Mouse (Mus musculus) olfactory bulb, adult 2 months (tissue): ENCODE results near the gene Insig2. TPM values are rescaled to one million over a fixed set of nuclear protein-coding genes. Genes with fewer than 3 reads are reported as not detected.

Experiments used
- H3K27ac ChIP-seq: fragments of 200-500 bp; 2 replicates; pipeline ENCODE4 v1.5.1; 2012; ENCODE audit warnings: low read depth, low read length; ENCODE audit not compliant: insufficient read depth
- H3K4me1 ChIP-seq: fragments of 200-500 bp; 2 replicates; pipeline ENCODE4 v1.6.1; 2012; ENCODE audit warnings: low read length; ENCODE audit not compliant: control insufficient read depth, insufficient read depth
- H3K4me3 ChIP-seq: fragments of 200-500 bp; 2 replicates; pipeline ENCODE4 v1.5.1; 2012; ENCODE audit warnings: mild to moderate bottlenecking, low read depth, low read length, moderate library complexity; ENCODE audit not compliant: insufficient read depth
- CTCF ChIP-seq: fragments of 200-500 bp; IDR thresholded peaks from 2 replicates; pipeline ENCODE4 v1.5.1; 2012; ENCODE audit warnings: low read depth, mild to moderate bottlenecking, low read length, moderate library complexity; ENCODE audit not compliant: insufficient read depth
- POLR2A ChIP-seq: fragments of 200-500 bp; IDR thresholded peaks from 2 replicates; pipeline ENCODE4 v1.6.1; 2012; ENCODE audit warnings: mild to moderate bottlenecking, low read depth, low read length, moderate library complexity; ENCODE audit not compliant: insufficient read depth
- WGBS: fragments of 180-500 bp; shearing (Covaris S2); methylation state at CpG from one replicate; pipeline ENCODE4 v1.1.7; 2018; 5-methylcytosine and 5-hydroxymethylcytosine counted together
- polyA plus RNA-seq: library from polyadenylated mRNA; stranded (reverse); fragments of >200 nt; gene quantifications from 2 replicates; pipeline ENCODE4 v1.2.4, GENCODE M21; 2012; ENCODE audit warnings: low replicate concordance; ENCODE audit not compliant: missing spikeins, insufficient read depth, insufficient read length

Gene Insig2
- polyA plus RNA-seq, 1 experiment = not detected

DNA sequence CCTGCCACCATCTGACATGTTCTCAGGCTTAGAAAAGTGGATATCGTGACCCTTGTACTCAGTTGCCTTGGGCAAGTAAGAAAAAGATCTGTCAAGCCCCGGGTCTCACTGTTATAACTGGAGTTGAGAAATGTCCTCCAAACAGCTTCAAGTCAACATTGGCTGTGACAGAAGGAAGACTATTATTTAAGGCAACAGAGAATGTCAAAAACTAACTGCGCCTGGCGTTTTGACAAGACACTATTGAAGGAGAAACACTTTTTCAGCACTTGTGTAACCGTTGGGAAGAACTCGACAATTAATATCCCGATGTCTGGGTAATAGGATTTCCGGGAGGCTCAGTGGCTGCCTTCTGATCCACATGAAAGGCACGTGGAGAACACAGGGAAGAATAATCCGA lies 41.5 kb downstream of the Insig2 start:
- 79% methylated on average over 10 of the region's 10 CpGs for WGBS
- Histone ChIP-seq H3K27ac (no peak overlapping the region), H3K4me1 (no peaks in the 10 kb centered on the region), H3K4me3 (no peak overlapping the region)
- TF ChIP-seq POLR2A (no peak), CTCF (no peak)

DNA sequence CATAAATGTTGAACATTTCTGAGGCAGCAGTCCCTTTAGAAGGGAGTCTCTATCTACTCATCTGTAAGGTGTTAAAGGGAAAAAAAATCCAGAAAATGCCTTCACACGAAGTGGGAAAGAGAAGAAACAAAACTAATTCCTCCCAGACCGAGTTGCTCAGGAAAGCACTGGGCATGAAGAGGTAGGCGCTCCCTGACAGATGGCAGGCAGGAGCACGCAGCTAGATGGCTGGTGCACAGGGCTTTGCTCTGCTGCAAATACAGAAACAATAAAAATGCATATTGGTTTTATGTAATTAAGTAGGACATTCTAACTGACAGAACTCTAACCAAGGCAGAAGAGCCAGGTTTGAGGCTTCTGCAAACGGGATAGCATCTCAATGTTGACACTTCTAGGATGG lies 42.0 kb downstream of the Insig2 start:
- H3K27ac ChIP-seq = no peak overlapping the region
- WGBS = 74% methylated on average over 5 of the region's 5 CpGs
- TF ChIP-seq POLR2A (no peak), CTCF (no peak)
- H3K4me3 ChIP-seq = no peak overlapping the region
- no peaks in the 10 kb centered on the region for H3K4me1 ChIP-seq

DNA sequence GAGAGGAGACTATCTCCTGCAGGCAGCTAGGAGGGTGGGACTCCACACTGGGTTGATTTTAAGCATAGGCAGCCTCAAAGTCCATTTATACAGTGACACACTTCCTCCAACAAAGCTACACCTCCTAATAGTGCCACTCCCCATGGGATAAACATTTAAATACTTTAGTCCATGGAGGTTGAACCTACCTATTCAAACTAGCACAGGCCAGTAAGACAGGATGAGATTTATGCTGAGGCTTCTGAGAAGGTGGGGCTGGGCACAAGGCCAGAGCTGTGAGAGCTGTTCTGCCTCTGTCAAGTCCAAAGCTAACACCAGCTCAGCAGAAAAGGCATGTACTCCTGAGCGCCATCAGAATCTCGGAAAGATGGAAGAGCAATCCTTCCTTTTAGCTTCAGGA lies 48.2 kb downstream of the Insig2 start:
- WGBS = 90% methylated on average over 2 of the region's 2 CpGs
- H3K4me3 ChIP-seq = no peak overlapping the region
- H3K4me1 ChIP-seq = no peaks in the 10 kb centered on the region
- no peak for TF ChIP-seq CTCF
- TF ChIP-seq POLR2A = no peak
- H3K27ac ChIP-seq = no peak overlapping the region

DNA sequence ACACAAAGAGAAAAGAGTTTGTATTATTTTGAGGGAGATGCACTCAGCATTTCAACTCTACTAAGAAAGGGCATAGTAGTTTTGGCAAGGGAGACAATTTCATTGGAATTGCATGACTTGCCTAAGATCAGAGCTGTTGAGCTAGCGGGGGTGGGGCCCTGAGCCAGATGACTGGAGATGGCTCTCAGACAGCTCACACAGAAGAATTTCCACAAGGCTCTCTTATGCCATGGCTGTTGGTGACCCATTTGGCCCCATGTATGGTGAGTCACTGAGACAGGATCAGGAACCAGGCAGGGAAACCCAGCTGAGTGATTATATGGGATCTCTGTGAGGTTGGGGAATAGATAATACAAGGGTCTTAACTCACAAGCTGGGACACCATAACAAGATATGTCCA lies 51.9 kb downstream of the Insig2 start:
- Histone ChIP-seq H3K4me1 (no peaks in the 10 kb centered on the region), H3K27ac (no peak overlapping the region), H3K4me3 (no peak overlapping the region)
- TF ChIP-seq POLR2A (no peak), CTCF (no peak)
- 77% methylated on average over 1 of the region's 1 CpGs for WGBS

DNA sequence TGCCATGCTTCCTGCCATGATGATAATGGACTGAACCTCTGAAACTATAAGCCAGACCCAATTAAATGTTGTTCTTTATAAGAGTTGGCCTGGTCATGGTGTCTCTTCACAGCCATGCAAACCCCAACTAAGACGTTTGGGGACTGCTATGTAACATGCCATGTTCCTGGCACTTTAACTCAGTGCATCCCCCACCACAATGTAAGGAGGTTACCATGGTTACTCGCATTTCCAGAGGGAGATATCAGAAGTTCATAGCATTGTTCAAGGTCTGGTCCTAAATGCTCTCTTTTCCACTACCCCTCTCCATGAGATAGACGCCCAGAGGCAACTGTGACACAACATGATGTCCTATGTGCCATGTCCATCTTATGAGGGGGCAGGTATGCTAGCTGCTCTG lies 54.0 kb downstream of the Insig2 start:
- H3K4me3 ChIP-seq = no peak overlapping the region
- WGBS = 52% methylated on average over 3 of the region's 3 CpGs
- H3K27ac ChIP-seq = no peak overlapping the region
- no peaks in the 10 kb centered on the region for H3K4me1 ChIP-seq
- TF ChIP-seq POLR2A (no peak), CTCF (no peak)

DNA sequence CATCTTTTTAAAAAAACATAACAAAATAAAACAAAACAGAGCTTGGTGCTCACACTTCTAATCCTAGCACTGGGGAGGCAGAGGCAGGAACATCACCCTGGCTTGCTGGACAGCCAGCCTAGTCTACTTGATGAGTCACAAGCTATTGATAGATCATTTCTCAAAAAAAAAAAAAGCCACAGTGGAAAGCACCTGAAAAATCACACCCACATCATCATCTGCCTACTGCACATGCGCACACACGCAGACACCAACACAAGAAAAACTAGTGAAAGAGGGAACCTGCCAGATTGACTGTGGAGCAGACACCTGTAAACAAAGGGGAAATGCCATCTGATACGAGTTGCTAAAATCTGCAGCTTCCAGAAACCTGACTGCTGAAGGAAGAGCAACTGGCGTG lies 54.9 kb downstream of the Insig2 start:
- TF ChIP-seq CTCF (no peak), POLR2A (no peak)
- H3K4me3 ChIP-seq = no peak overlapping the region
- H3K4me1 ChIP-seq = no peaks in the 10 kb centered on the region
- WGBS = 87% methylated on average over 4 of the region's 4 CpGs
- H3K27ac ChIP-seq = no peak overlapping the region

DNA sequence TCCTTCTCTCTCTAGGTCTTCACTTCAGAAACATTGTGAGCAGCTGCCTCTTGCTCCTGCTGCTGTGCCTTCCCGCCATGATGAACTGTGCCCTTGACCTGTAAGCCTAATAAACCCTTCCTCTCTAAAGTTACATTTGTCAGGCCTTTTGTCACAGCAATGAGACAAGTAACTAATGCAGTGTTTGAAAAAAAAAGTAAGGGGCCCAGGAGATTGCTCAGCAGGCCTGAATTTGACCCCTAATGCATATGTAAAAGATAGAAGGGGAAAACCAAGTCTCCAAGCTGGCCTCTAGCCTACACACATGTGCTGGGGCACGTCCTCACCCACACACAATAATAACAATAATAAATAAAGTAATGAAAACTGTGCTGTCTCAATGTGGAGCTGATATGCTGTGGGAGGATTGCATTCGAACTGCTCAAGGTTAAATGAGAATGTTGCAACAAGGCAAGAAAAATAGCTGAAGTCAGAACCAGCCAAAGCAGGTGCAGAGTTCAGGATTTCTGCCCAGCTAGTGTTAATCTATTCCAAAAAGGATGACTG lies 56.4 kb downstream of the Insig2 start:
- no peaks in the 10 kb centered on the region for H3K4me1 ChIP-seq
- H3K27ac ChIP-seq = no peak overlapping the region
- H3K4me3 ChIP-seq = no peak overlapping the region
- WGBS = 67% methylated on average over 3 of the region's 3 CpGs
- TF ChIP-seq CTCF = no peak
- TF ChIP-seq POLR2A = no peak

DNA sequence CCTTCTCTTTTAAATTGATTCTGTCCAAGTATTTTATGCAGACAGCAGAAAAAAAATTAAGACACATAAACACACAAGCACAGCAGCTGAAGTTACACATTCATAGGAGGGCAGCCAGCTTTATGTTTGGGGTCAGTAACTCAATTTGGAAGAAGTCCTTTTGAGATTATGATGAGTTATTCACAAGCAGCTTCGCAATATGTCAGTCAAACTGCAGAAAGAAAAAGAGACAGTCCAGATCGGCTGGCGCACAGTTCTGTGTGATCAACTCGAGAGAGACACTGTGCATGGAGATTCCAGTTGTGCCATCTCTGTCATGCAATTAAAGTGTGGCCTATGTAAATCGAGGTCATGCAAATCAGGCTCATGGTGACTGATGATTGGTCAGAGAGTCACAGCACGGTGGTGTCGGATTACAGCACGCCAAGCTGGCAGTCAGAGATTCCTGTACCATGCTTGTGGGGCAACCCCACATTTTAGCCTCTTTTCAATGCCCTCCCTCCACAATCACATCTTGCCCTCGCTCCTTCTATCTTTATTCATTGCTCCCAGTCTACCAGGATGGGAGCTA lies 72.1 kb downstream of the Insig2 start:
- peaks cover 4% of the 10 kb centered on the region for H3K4me1 ChIP-seq
- no peak overlapping the region for H3K27ac ChIP-seq
- 68% methylated on average over 9 of the region's 9 CpGs for WGBS
- TF ChIP-seq POLR2A (no peak), CTCF (no peak)
- no peak overlapping the region for H3K4me3 ChIP-seq

Other genes with a start within 250 kb of the Insig2 start
- not detected in 2 replicates for gene Ccdc93, start 98.5 kb upstream of the Insig2 start, polyA plus RNA-seq
- gene Htr5b, start 195.9 kb upstream of the Insig2 start, polyA plus RNA-seq = not detected in 2 replicates
- not detected in 2 replicates for gene Ddx18, start 235.4 kb upstream of the Insig2 start, polyA plus RNA-seq